Mouse (Mus musculus): Measurements from ENCODE around the gene Pop5. TPM values are rescaled to one million over a fixed set of nuclear protein-coding genes. Genes with fewer than 3 reads are reported as not detected.

Gene Pop5
- 114 TPM for polyA plus RNA-seq (2017; shearing (Covaris generic))

GRCm38 (mm10) chr5:115235786-115236263, at the start of gene Pop5:
TSS of gene Pop5 (plus strand) at chr5:115235836.

GRCm38 (mm10) chr5:115193669-115194625, 41.7 kb upstream of the Pop5 start, which contains the start of gene Cabp1:
TSS of gene Cabp1 (minus strand) at chr5:115194381.

GRCm38 (mm10) chr5:115272812-115273548, 37.3 kb downstream of the Pop5 start, which contains the start of gene Rnf10:
TSS of gene Rnf10 (minus strand) at chr5:115272898.

GRCm38 (mm10) chr5:115279226-115280049, 43.8 kb downstream of the Pop5 start, which contains the start of gene Coq5:
TSS of gene Coq5 (plus strand) at chr5:115279666.

Other genes with a start within 250 kb of the Pop5 start
- gene Sppl3, start 224.7 kb upstream of the Pop5 start, polyA plus RNA-seq (2017; shearing (Covaris generic)): 3.1 TPM
- 1.5 TPM for gene Gm10401, start 137.5 kb upstream of the Pop5 start, polyA plus RNA-seq (2017; shearing (Covaris generic))
- gene Acads, start 116.5 kb upstream of the Pop5 start, polyA plus RNA-seq (2017; shearing (Covaris generic)): 40.4 TPM
- 43.7 TPM for gene Unc119b, start 100.9 kb upstream of the Pop5 start, polyA plus RNA-seq (2017; shearing (Covaris generic))
- 66.1 TPM for gene Mlec, start 77.7 kb upstream of the Pop5 start, polyA plus RNA-seq (2017; shearing (Covaris generic))
- gene Cabp1, start 41.5 kb upstream of the Pop5 start, polyA plus RNA-seq (2017; shearing (Covaris generic)): not detected
- gene Rnf10, start 37.1 kb downstream of the Pop5 start, polyA plus RNA-seq (2017; shearing (Covaris generic)): 24.5 TPM
- gene Coq5, start 43.8 kb downstream of the Pop5 start, polyA plus RNA-seq (2017; shearing (Covaris generic)): 43.9 TPM
- gene Dynll1, start 65.2 kb downstream of the Pop5 start, polyA plus RNA-seq (2017; shearing (Covaris generic)): 707 TPM
- 13.3 TPM for gene Srsf9, start 91.3 kb downstream of the Pop5 start, polyA plus RNA-seq (2017; shearing (Covaris generic))
- gene Gatc, start 105.3 kb downstream of the Pop5 start, polyA plus RNA-seq (2017; shearing (Covaris generic)): 19.3 TPM
- gene Triap1, start 105.4 kb downstream of the Pop5 start, polyA plus RNA-seq (2017; shearing (Covaris generic)): 58.1 TPM
- 558 TPM for gene Cox6a1, start 113.1 kb downstream of the Pop5 start, polyA plus RNA-seq (2017; shearing (Covaris generic))
- not detected for gene Msi1, start 193.8 kb downstream of the Pop5 start, polyA plus RNA-seq (2017; shearing (Covaris generic))
- not detected for gene Pla2g1b, start 230.4 kb downstream of the Pop5 start, polyA plus RNA-seq (2017; shearing (Covaris generic))
- 21.8 TPM for gene Sirt4, start 248.9 kb downstream of the Pop5 start, polyA plus RNA-seq (2017; shearing (Covaris generic))

Measured in activated CD4-positive, CD25-positive, alpha-beta regulatory T cell, adult 9 weeks (primary cell).